Mouse (Mus musculus) lung, postnatal 0 days (tissue): ENCODE measurements around the gene Boll. TPM values are rescaled to one million over a fixed set of nuclear protein-coding genes. Genes with fewer than 3 reads are reported as not detected.

Experiments used
- ATAC-seq: fragments of 200-750 bp; cut with Nextera tagmentation; 2 replicates; pipeline ENCODE4 v1.8.0; 2017; ENCODE audit warnings: moderate library complexity
- DNase-seq: peaks from one replicate; pipeline ENCODE4 v3.0.0-alpha.2; 2016; ENCODE audit warnings: low spot score
- H3K27ac ChIP-seq: fragments of 300-500 bp; sonication (generic); 2 replicates; pipeline ENCODE4 v1.5.1; 2014; ENCODE audit warnings: antibody characterized with exemption, mild to moderate bottlenecking, low read length, mixed read lengths
- H3K27me3 ChIP-seq: fragments of 300-500 bp; sonication (generic); replicated peaks from 2 replicates; pipeline ENCODE4 v1.6.1; 2014; ENCODE audit warnings: low read length, mixed read lengths; ENCODE audit not compliant: insufficient read depth
- H3K36me3 ChIP-seq: fragments of 300-500 bp; sonication (generic); 2 replicates; pipeline ENCODE4 v1.6.1; 2014; ENCODE audit warnings: low read length, mixed read lengths; ENCODE audit not compliant: insufficient read depth
- H3K4me1 ChIP-seq: fragments of 300-500 bp; sonication (generic); 2 replicates; pipeline ENCODE4 v1.6.1; 2014; ENCODE audit warnings: antibody characterized with exemption, low read depth, low read length, mixed read lengths; ENCODE audit not compliant: insufficient read depth
- H3K4me2 ChIP-seq: fragments of 300-500 bp; sonication (generic); replicated peaks from 2 replicates; pipeline ENCODE4 v1.6.1; 2014; ENCODE audit warnings: low read depth, mild to moderate bottlenecking, low read length, moderate library complexity, mixed read lengths
- H3K4me3 ChIP-seq: fragments of 300-500 bp; sonication (generic); 2 replicates; pipeline ENCODE4 v1.5.1; 2014; ENCODE audit warnings: low read depth, low read length
- H3K9ac ChIP-seq: fragments of 300-500 bp; sonication (generic); replicated peaks from 2 replicates; pipeline ENCODE4 v1.6.1; 2014; ENCODE audit warnings: low read depth, mild to moderate bottlenecking
- H3K9me3 ChIP-seq: fragments of 300-500 bp; sonication (generic); 2 replicates; pipeline ENCODE4 v1.6.1; 2016; ENCODE audit warnings: low read length, mixed read lengths
- CTCF ChIP-seq: IDR thresholded peaks from 2 replicates; pipeline ENCODE4 v1.5.1; 2016; ENCODE audit warnings: antibody characterized with exemption, mild to moderate bottlenecking
- EP300 ChIP-seq: IDR thresholded peaks from 2 replicates; pipeline ENCODE4 v1.6.1; 2016; ENCODE audit warnings: antibody characterized with exemption, mild to moderate bottlenecking, control low read depth
- WGBS: fragments of 180-500 bp; shearing (Covaris S2); extraction: QIAGEN DNeasy Blood & Tissue Kit; methylation state at CpG from one replicate; pipeline ENCODE4 v1.1.7; 2014; 5-methylcytosine and 5-hydroxymethylcytosine counted together
- polyA plus RNA-seq: library from polyadenylated mRNA; unstranded; fragments of >200 nt; fragmentation: Nextera tagmentation; extraction: Ambion mirVana; gene quantifications from 2 replicates; pipeline ENCODE4 v1.2.1, GENCODE M21; 2015

Gene Boll
- polyA plus RNA-seq, 1 experiment from 2014 or later: 0.36 TPM

GRCm38 (mm10) chr1:55405272-55406022, 42.2 kb upstream of the Boll start, which contains the start of gene Plcl1:
Plcl1 (plus strand) TSS chr1:55405921.
- H3K4me2 ChIP-seq: peak within 1 kb of the TSS; percentile 92
- H3K9me3 ChIP-seq: no peaks in the 10 kb centered on the region
- H3K27me3 ChIP-seq: 0 out of 2 replicates have a peak, but pooled peaks cover 10% of the 10 kb centered on the region
- WGBS: 3% methylated on average over 51 of the region's 51 CpGs
- H3K9ac ChIP-seq: peak within 1 kb of the TSS; percentile 48
- DNase-seq (peak; percentile 97), ATAC-seq (peak; percentile 99)
- peak within 1 kb of the TSS; percentile 66 for H3K27ac ChIP-seq
- H3K36me3 ChIP-seq: no peaks in the 10 kb centered on the region
- TF ChIP-seq CTCF: no peak
- TF ChIP-seq EP300: no peak
- H3K4me3 ChIP-seq: peak within 1 kb of the TSS; percentile 65
- H3K4me1 ChIP-seq: no peaks in the 10 kb centered on the region

- Histone ChIP-seq H3K27ac (no peak overlapping the region), H3K4me3 (no peak overlapping the region), H3K9ac (no peak overlapping the region), H3K27me3 (0 out of 2 replicates have a peak, but pooled peaks cover 10% of the 10 kb centered on the region), H3K4me1 (no peaks in the 10 kb centered on the region), H3K4me2 (no peak overlapping the region), H3K36me3 (no peaks in the 10 kb centered on the region), H3K9me3 (no peaks in the 10 kb centered on the region)
- DNase-seq (peak; percentile 78), ATAC-seq (no peak)
- TF ChIP-seq CTCF (peak; percentile 84), EP300 (no peak)
- 6% methylated on average over 3 of the region's 3 CpGs for WGBS
Observed at GRCm38 (mm10) chr1:55404439-55404838, 41.2 kb upstream of the Boll start.

- 0 out of 2 replicates have a peak, but pooled peaks cover 6% of the 10 kb centered on the region for H3K27me3 ChIP-seq
- H3K9ac ChIP-seq: no peak overlapping the region
- H3K27ac ChIP-seq: no peak overlapping the region
- no peaks in the 10 kb centered on the region for H3K36me3 ChIP-seq
- H3K9me3 ChIP-seq: no peaks in the 10 kb centered on the region
- H3K4me3 ChIP-seq: no peak overlapping the region
- WGBS: 22% methylated on average over 5 of the region's 5 CpGs
- no peak for TF ChIP-seq EP300
- no peak for TF ChIP-seq CTCF
- no peaks in the 10 kb centered on the region for H3K4me1 ChIP-seq
- ATAC-seq: no peak
- DNase-seq: no peak
- H3K4me2 ChIP-seq: no peak overlapping the region
Observed at GRCm38 (mm10) chr1:55399891-55400290, 36.6 kb upstream of the Boll start.

- Histone ChIP-seq H3K4me2 (no peak overlapping the region), H3K27ac (no peak overlapping the region), H3K9me3 (no peaks in the 10 kb centered on the region), H3K4me1 (no peaks in the 10 kb centered on the region), H3K27me3 (no peaks in the 10 kb centered on the region), H3K4me3 (no peak overlapping the region), H3K36me3 (no peaks in the 10 kb centered on the region), H3K9ac (no peak overlapping the region)
- TF ChIP-seq EP300: no peak
- peak; percentile 95 for TF ChIP-seq CTCF
- 18% methylated on average over 9 of the region's 9 CpGs for WGBS
- ATAC-seq: peak; percentile 55
- peak; percentile 81 for DNase-seq
Observed at GRCm38 (mm10) chr1:55383114-55383773, 20.0 kb upstream of the Boll start.

- Histone ChIP-seq H3K27me3 (no peaks in the 10 kb centered on the region), H3K4me1 (no peaks in the 10 kb centered on the region), H3K4me2 (no peak overlapping the region), H3K9ac (no peak overlapping the region), H3K4me3 (no peak overlapping the region), H3K36me3 (no peaks in the 10 kb centered on the region), H3K9me3 (no peaks in the 10 kb centered on the region), H3K27ac (no peak overlapping the region)
- 60% methylated on average over 2 of the region's 2 CpGs for WGBS
- no peak for TF ChIP-seq EP300
- no peak for TF ChIP-seq CTCF
- ATAC-seq (no peak), DNase-seq (peak; percentile 3)
Observed at GRCm38 (mm10) chr1:55380527-55380926, 17.3 kb upstream of the Boll start.

GRCm38 (mm10) chr1:55372626-55373025, 9.4 kb upstream of the Boll start:
- ATAC-seq: no peak
- 81% methylated on average over 3 of the region's 3 CpGs for WGBS
- H3K27ac ChIP-seq: no peak overlapping the region

More at GRCm38 (mm10) chr1:55372626-55373025, 9.4 kb upstream of the Boll start:
- no peak for DNase-seq
- Histone ChIP-seq H3K4me1 (no peaks in the 10 kb centered on the region), H3K4me2 (no peak overlapping the region), H3K9ac (no peak overlapping the region), H3K4me3 (no peak overlapping the region), H3K36me3 (no peaks in the 10 kb centered on the region), H3K9me3 (no peaks in the 10 kb centered on the region), H3K27me3 (no peaks in the 10 kb centered on the region)
- no peak for TF ChIP-seq CTCF
- no peak for TF ChIP-seq EP300
